Mouse (Mus musculus) liver, postnatal 0 days (tissue): ENCODE measurements at regions not wholly inside any gene's neighbourhood (a gene's known extent, or its start where the extent isn't known, plus 50 kb on each side); places are given as distances from the start of the nearest gene placed in this dataset.

Source experiments
- CTCF ChIP-seq: sonication (generic); IDR thresholded peaks from 2 replicates; pipeline ENCODE4 v1.5.1; 2016; ENCODE audit warnings: antibody characterized with exemption, low read depth
- EP300 ChIP-seq: IDR thresholded peaks from 2 replicates; pipeline ENCODE4 v1.6.1; 2016; ENCODE audit warnings: antibody characterized with exemption, low read depth, mild to moderate bottlenecking

- TF ChIP-seq CTCF (no peak), EP300 (no peak)
Observed at GRCm38 (mm10) chr7:137805361-137805760, 367.9 kb downstream of the Glrx3 start.
